Mouse (Mus musculus): ENCODE measurements around the gene Ltk.

DNA sequence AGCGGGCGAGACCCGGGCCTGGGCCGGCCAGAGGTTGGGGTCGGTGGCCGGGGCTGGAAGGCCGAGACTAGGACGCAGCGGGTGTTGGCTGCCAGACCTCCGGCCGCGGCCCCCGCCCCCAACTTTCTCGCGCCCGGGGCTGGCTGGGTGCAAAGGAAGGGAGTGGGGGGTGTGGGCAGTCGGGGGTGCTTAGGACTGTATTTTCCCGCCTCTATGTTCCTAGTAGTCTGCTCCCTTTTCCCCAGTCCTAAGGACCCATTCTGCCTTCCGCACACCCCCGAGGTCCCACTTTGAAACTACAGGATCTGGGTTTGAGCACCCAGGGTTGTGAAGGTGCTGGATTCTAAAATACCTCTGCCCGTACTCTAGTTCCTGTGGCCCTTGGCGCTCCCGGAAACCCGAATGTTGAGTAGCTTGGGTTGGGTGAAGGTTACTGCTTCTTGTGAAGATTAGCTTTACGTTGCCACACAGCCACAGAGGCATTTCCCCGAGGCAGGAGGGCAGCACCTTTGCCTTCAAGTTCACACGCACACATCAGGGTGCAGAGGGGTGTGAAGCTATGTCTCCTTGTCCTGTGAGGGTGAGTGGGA, 39.8 kb upstream of the Ltk start:
- no peak for TF ChIP-seq CTCF (IDR thresholded peaks at IDR 0.05; ENCODE audit: extremely low read depth, insufficient read depth, insufficient read length, insufficient replicate concordance)
- TF ChIP-seq POLR2A (IDR thresholded peaks at IDR 0.05; ENCODE audit: low read depth, low read length), result no peak

Measured in spleen, adult 2 months (tissue).